8 mouse cellular contexts compared by ENCODE assay signal in genomic region chr5:122048686-122049663, GRCm38 (mm10). TPM values are rescaled to one million over a fixed set of nuclear protein-coding genes. Genes with fewer than 3 reads are reported as not detected.
DNase-seq lines count a peak whose midpoint lies in the region; ATAC-seq and TF ChIP-seq lines count a peak whose summit lies in the region.

No protein-coding gene starts in this region.

- no peak for TF ChIP-seq POLR2A in lung, adult 2 months (IDR thresholded peaks at IDR 0.05; ENCODE audit: borderline replicate concordance, extremely low read depth, low read depth, low read length)

- H3K4me2 ChIP-seq in hindbrain, embryonic 12.5 days (replicated peaks) = peak overlapping the region; percentile 82
- peak overlapping the region; percentile 66 for H3K4me2 ChIP-seq in midbrain, embryonic 12.5 days (replicated peaks)

- WGBS in lung, adult 2 months = 2% methylated on average over 52 of the region's 52 CpGs
- 1% methylated on average over 52 of the region's 52 CpGs for WGBS in hindbrain, embryonic 12.5 days
- under 1% methylated on average over 52 of the region's 52 CpGs for WGBS in midbrain, embryonic 12.5 days

- H3K9ac ChIP-seq in hindbrain, embryonic 12.5 days = peak overlapping the region; percentile 84
- H3K9ac ChIP-seq in midbrain, embryonic 12.5 days (replicated peaks) = peak overlapping the region; percentile 89

- peak; percentile 46 for ATAC-seq in hindbrain, embryonic 12.5 days (ENCODE audit: low FRiP score)
- ATAC-seq in midbrain, embryonic 12.5 days (ENCODE audit: low FRiP score, low read depth) = peak; percentile 25

- DNase-seq in lung, adult 2 months = no peak
- no peak for DNase-seq in lung, postnatal 10 days
- DNase-seq in cerebellum, postnatal 14 days = peak; percentile 56 to 63
- no peak for DNase-seq in layer of hippocampus, postnatal 14 days (ENCODE audit: low spot score in 2 of 2)
- no peak for DNase-seq in right cerebral cortex, postnatal 25 days
- DNase-seq in lung, adult 18-20 months = no peak

- H3K27ac ChIP-seq in hindbrain, embryonic 12.5 days = peak overlapping the region; percentile 99
- H3K27ac ChIP-seq in midbrain, embryonic 12.5 days (replicated peaks) = peak overlapping the region; percentile 94

- H3K4me3 ChIP-seq in lung, adult 2 months (replicated peaks; ENCODE audit: extremely low read depth, low read depth, low read length) = peak overlapping the region; percentile 69
- H3K4me3 ChIP-seq in hindbrain, embryonic 12.5 days = peak overlapping the region; percentile 84
- peak overlapping the region; percentile 87 for H3K4me3 ChIP-seq in midbrain, embryonic 12.5 days

- no peak for TF ChIP-seq CTCF in lung, adult 2 months (IDR thresholded peaks at IDR 0.05; ENCODE audit: insufficient read depth, low read length)

- no peaks in the 10 kb centered on the region for H3K36me3 ChIP-seq in hindbrain, embryonic 12.5 days
- no peaks in the 10 kb centered on the region for H3K36me3 ChIP-seq in midbrain, embryonic 12.5 days

- H3K4me1 ChIP-seq in lung, adult 2 months (ENCODE audit: control insufficient read depth, insufficient read depth, low read length) = no peaks in the 10 kb centered on the region
- H3K4me1 ChIP-seq in hindbrain, embryonic 12.5 days = peaks cover 56% of the 10 kb centered on the region
- peaks cover 46% of the 10 kb centered on the region for H3K4me1 ChIP-seq in midbrain, embryonic 12.5 days

- no peaks in the 10 kb centered on the region for H3K9me3 ChIP-seq in hindbrain, embryonic 12.5 days (replicated peaks)
- H3K9me3 ChIP-seq in midbrain, embryonic 12.5 days = no peaks in the 10 kb centered on the region

- peaks cover 10% of the 10 kb centered on the region; the same call in 1 of the 2 replicates for H3K27me3 ChIP-seq in hindbrain, embryonic 12.5 days
- peaks cover 11% of the 10 kb centered on the region; the same call in 1 of the 2 replicates for H3K27me3 ChIP-seq in midbrain, embryonic 12.5 days

RNA-seq across cellular contexts. Expression of gene Cux2, which starts 0.9 kb away (rescaled TPM):
- 5.6 and 6.4 TPM in 2 replicates for polyA plus RNA-seq in lung, adult 2 months (2012; rRNA removed)
- polyA plus RNA-seq in hindbrain, embryonic 12.5 days (2016; fragmentation: Nextera tagmentation; extraction: Ambion mirVana) = 25.7 and 27.0 TPM in 2 replicates
- 19.7 and 20.2 TPM in 2 replicates for polyA plus RNA-seq in midbrain, embryonic 12.5 days (2016; fragmentation: Nextera tagmentation; extraction: Ambion mirVana)
- 10 to 100 TPM; 36.4 to 39.4 TPM for total RNA-seq in layer of hippocampus, postnatal 14 days (2021)

RNA-seq across cellular contexts. Expression of gene Myl2, which starts 51.8 kb away (rescaled TPM):
- polyA plus RNA-seq in lung, adult 2 months (2012; rRNA removed) = 0.37 TPM in 1 of 2 replicates, not detected in the other
- polyA plus RNA-seq in hindbrain, embryonic 12.5 days (2016; fragmentation: Nextera tagmentation; extraction: Ambion mirVana) = 2.5 and 3.0 TPM in 2 replicates
- 1.1 and 3.9 TPM in 2 replicates for polyA plus RNA-seq in midbrain, embryonic 12.5 days (2016; fragmentation: Nextera tagmentation; extraction: Ambion mirVana)
- total RNA-seq in layer of hippocampus, postnatal 14 days (2021) = 1 to 10 TPM; 1.6 TPM

Comparison
In these comparisons a context has a peak if more than half of its experiments do, and no peak if none do; other contexts are left out.
1. DNase-seq: peak in cerebellum, postnatal 14 days (2 of 2); none in lung, adult 2 months (single experiment), lung, postnatal 10 days (single experiment), layer of hippocampus, postnatal 14 days (0 of 2), right cerebral cortex, postnatal 25 days (single experiment) and lung, adult 18-20 months (0 of 2).
2. Peak in every context shown above with its lines, with median percentiles within 50 percentile points of each other: H3K4me3 ChIP-seq.